Mouse (Mus musculus) ES-E14 (cell line): ENCODE data around the gene Supt20. TPM values are rescaled to one million over a fixed set of nuclear protein-coding genes. Genes with fewer than 3 reads are reported as not detected.

ENCODE experiments used
- DNase-seq: peaks from one replicate; pipeline ENCODE4 v3.0.0-alpha.2; 2013; ENCODE audit warnings: low read depth, low spot score
- H3K27ac ChIP-seq: 2 replicates; pipeline ENCODE4 v1.5.1; 2012; ENCODE audit warnings: low read depth, mild to moderate bottlenecking, low read length, moderate library complexity, mixed read lengths; ENCODE audit not compliant: poor library complexity, insufficient read depth, severe bottlenecking
- H3K36me3 ChIP-seq: 2 replicates; pipeline ENCODE4 v1.6.1; 2012; ENCODE audit warnings: mild to moderate bottlenecking, low read length, moderate library complexity, mixed read lengths; ENCODE audit not compliant: control insufficient read depth, poor library complexity, insufficient read depth, severe bottlenecking
- H3K4me1 ChIP-seq, 2 experiments: fragments of 150-350 bp in 1 of 2; sonication (generic) in 1 of 2; 2 replicates each; pipeline ENCODE4 v1.6.1; 2012; ENCODE audit warnings: low read length in 2 of 2, mild to moderate bottlenecking in 1 of 2, mixed read lengths in 1 of 2; ENCODE audit not compliant: control insufficient read depth in 2 of 2, insufficient read depth in 2 of 2, poor library complexity in 1 of 2
- H3K4me3 ChIP-seq, 2 experiments: fragments of 150-350 bp in 1 of 2; sonication (generic) in 1 of 2; 2 replicates each; pipeline ENCODE4 v1.5.1; 2012; ENCODE audit warnings: low read length in 2 of 2, low read depth in 1 of 2, mild to moderate bottlenecking in 1 of 2, mixed read lengths in 1 of 2; ENCODE audit not compliant: insufficient read depth in 1 of 2, poor library complexity in 1 of 2, severe bottlenecking in 1 of 2
- H3K9ac ChIP-seq: 2 replicates; pipeline ENCODE4 v1.6.1; 2012; ENCODE audit warnings: low read depth, mild to moderate bottlenecking, low read length, mixed read lengths; ENCODE audit not compliant: poor library complexity, insufficient read depth, severe bottlenecking
- H3K9me3 ChIP-seq: fragments of 150-350 bp; sonication (generic); 2 replicates; pipeline ENCODE4 v1.6.1; 2012; ENCODE audit warnings: low read depth, mild to moderate bottlenecking, low read length; ENCODE audit not compliant: control insufficient read depth, insufficient read depth
- CHD2 ChIP-seq: IDR thresholded peaks from 2 replicates; pipeline ENCODE4 v1.6.1; 2014; ENCODE audit warnings: mild to moderate bottlenecking, low read depth, low read length, inconsistent platforms
- HCFC1 ChIP-seq: IDR thresholded peaks from 2 replicates; pipeline ENCODE4 v1.6.1; 2012; ENCODE audit warnings: low read length, inconsistent platforms, borderline replicate concordance; ENCODE audit not compliant: insufficient read depth
- MAFK ChIP-seq: IDR thresholded peaks from 2 replicates; pipeline ENCODE4 v1.6.1; 2014; ENCODE audit warnings: mild to moderate bottlenecking, low read depth, low read length, inconsistent platforms; ENCODE audit not compliant: insufficient read depth
- ZC3H11A ChIP-seq: IDR thresholded peaks from 2 replicates; pipeline ENCODE4 v1.6.1; 2012; ENCODE audit warnings: low read depth, mild to moderate bottlenecking, inconsistent platforms, low read length, borderline replicate concordance
- ZNF384 ChIP-seq: IDR thresholded peaks from 2 replicates; pipeline ENCODE4 v1.6.1; 2012; ENCODE audit warnings: low read depth, low read length, inconsistent platforms
- in situ Hi-C, 2 experiments: fragments of 600-800 bp; cut with MboI; formaldehyde crosslinking; loops; one replicate each; pipeline ENCODE4 v1.15.1; 2025; ENCODE audit warnings: low sequenced_read_pairs in 2 of 2, inconsistent platforms in 1 of 2; ENCODE audit not compliant: unreplicated experiment in 2 of 2
- total RNA-seq: library from RNA; depleted of rRNA; stranded (reverse); fragments of 300-350 nt; gene quantifications from 2 replicates; pipeline ENCODE4 v1.2.3, GENCODE M21; 2012

Gene Supt20
- total RNA-seq, 1 experiment: 56.4 TPM

GRCm38 (mm10) chr3:54668722-54669121 is 23.9 kb upstream of the Supt20 start:
- Histone ChIP-seq H3K9ac (no peak overlapping the region), H3K9me3 (no peaks in the 10 kb centered on the region), H3K4me1 (no peaks in the 10 kb centered on the region), H3K4me3 (no peak overlapping the region), H3K36me3 (no peaks in the 10 kb centered on the region), H3K27ac (no peak overlapping the region)
- TF ChIP-seq ZC3H11A (no peak), MAFK (no peak), ZNF384 (no peak), CHD2 (no peak), HCFC1 (no peak)
- in situ Hi-C loops: no loop called here
- no peak for DNase-seq

GRCm38 (mm10) chr3:54669559-54669958 is 23.0 kb upstream of the Supt20 start:
- DNase-seq: no peak
- Histone ChIP-seq H3K27ac (no peak overlapping the region), H3K36me3 (no peaks in the 10 kb centered on the region), H3K4me1 (no peaks in the 10 kb centered on the region), H3K4me3 (no peak overlapping the region), H3K9ac (no peak overlapping the region), H3K9me3 (no peaks in the 10 kb centered on the region)
- no peak for TF ChIP-seq MAFK
- TF ChIP-seq ZNF384: no peak
- TF ChIP-seq CHD2: no peak
- TF ChIP-seq HCFC1: no peak
- in situ Hi-C loops: no loop called here

- no peak overlapping the region for H3K4me3 ChIP-seq
- in situ Hi-C loops: no loop called here
- DNase-seq: no peak
- no peaks in the 10 kb centered on the region for H3K4me1 ChIP-seq
- H3K36me3 ChIP-seq: no peaks in the 10 kb centered on the region
- no peak overlapping the region for H3K9ac ChIP-seq
- H3K27ac ChIP-seq: no peak overlapping the region
- no peaks in the 10 kb centered on the region for H3K9me3 ChIP-seq
- TF ChIP-seq HCFC1: no peak
- TF ChIP-seq ZNF384: no peak
- TF ChIP-seq ZC3H11A: no peak
- no peak for TF ChIP-seq CHD2
- no peak for TF ChIP-seq MAFK
Measured at GRCm38 (mm10) chr3:54672111-54672510, 20.5 kb upstream of the Supt20 start.

DNA sequence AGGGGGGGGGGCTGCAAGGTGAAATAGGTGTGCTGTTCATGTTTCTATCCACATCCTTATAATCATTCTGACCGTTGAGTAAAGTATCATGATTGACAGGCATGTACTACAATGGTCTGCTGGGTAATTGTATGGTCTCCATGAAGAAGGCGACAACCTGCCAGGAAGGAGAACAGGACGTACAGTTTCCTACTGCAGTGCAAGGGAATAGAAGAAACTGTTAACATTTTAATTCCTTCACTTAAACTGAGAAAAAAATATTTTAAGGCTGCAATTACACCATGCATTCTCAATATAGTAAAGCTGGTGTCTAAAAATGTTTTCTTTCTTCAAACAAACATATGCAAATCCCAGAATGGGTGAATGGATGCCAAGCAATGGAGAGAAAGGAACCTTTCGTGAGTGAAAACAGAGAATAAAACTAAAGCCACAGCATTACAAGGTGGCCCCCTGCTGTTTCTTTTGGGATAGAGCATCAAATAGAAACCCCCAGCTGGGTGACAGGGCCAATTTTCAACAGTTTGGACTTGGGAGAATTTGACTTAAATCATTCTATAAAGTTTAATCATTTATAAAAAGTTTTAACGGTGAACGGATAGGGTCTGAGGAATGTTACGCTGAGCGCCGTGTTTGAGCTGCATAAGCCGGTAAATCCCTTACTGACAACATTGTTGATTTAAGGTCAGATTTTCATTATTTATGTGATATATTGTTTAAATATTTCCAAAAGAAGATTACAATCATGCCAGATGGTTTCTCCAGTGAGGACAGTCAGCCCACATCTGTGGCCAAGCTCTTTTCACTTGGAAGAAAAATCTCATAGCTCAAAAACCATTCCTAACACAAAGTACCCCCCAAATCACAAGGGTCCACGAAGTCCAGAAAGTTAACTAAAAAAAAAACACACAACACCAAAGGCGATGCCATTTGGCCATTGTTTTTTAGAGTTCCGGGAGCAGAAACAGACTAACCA is 19.8 kb upstream of the Supt20 start:
- DNase-seq: no peak
- in situ Hi-C loops: no loop called here

More for the DNA sequence above, 19.8 kb upstream of the Supt20 start:
- Histone ChIP-seq H3K36me3 (no peaks in the 10 kb centered on the region), H3K9ac (no peak overlapping the region), H3K4me3 (no peak overlapping the region), H3K9me3 (no peaks in the 10 kb centered on the region), H3K4me1 (no peaks in the 10 kb centered on the region), H3K27ac (no peak overlapping the region)
- TF ChIP-seq MAFK (no peak), ZNF384 (no peak), HCFC1 (no peak), ZC3H11A (no peak), CHD2 (no peak)
